Mouse (Mus musculus) intestine, embryonic 14.5 days (tissue): ENCODE data around the gene Tbc1d13. TPM values are rescaled to one million over a fixed set of nuclear protein-coding genes. Genes with fewer than 3 reads are reported as not detected.
"Not testable (repeated sequence)": the region's sequence is repeated elsewhere in the genome, so short reads cannot be mapped to it uniquely, and the experiment has no call there.

Experiments used
- ATAC-seq: fragments of 200-750 bp; cut with Nextera tagmentation; replicated peaks from 2 replicates; pipeline ENCODE4 v1.8.0; 2017; ENCODE audit warnings: low read depth, moderate number of reproducible peaks, moderate TSS enrichment, moderate library complexity; ENCODE audit not compliant: low FRiP score, low TSS enrichment
- DNase-seq: peaks from one replicate; pipeline ENCODE4 v3.0.0-alpha.2; 2018; ENCODE audit warnings: low spot score
- H3K27ac ChIP-seq: fragments of 300-500 bp; sonication (generic); 2 replicates; pipeline ENCODE4 v1.5.1; 2014; ENCODE audit warnings: low read depth, mild to moderate bottlenecking, control low read depth
- H3K27me3 ChIP-seq: fragments of 300-500 bp; sonication (generic); replicated peaks from 2 replicates; pipeline ENCODE4 v1.6.1; 2014; ENCODE audit warnings: low read length, control low read depth; ENCODE audit not compliant: control insufficient read depth, insufficient read depth
- H3K36me3 ChIP-seq: fragments of 300-500 bp; sonication (generic); 2 replicates; pipeline ENCODE4 v1.6.1; 2014; ENCODE audit warnings: low read length, control low read depth; ENCODE audit not compliant: control insufficient read depth, insufficient read depth
- H3K4me1 ChIP-seq: fragments of 300-500 bp; sonication (generic); replicated peaks from 2 replicates; pipeline ENCODE4 v1.6.1; 2014; ENCODE audit warnings: low read length, control low read depth, mixed read lengths; ENCODE audit not compliant: control insufficient read depth, insufficient read depth
- H3K4me2 ChIP-seq: fragments of 300-500 bp; sonication (generic); 2 replicates; pipeline ENCODE4 v1.6.1; 2014; ENCODE audit warnings: low read length
- H3K4me3 ChIP-seq: fragments of 300-500 bp; sonication (generic); 2 replicates; pipeline ENCODE4 v1.5.1; 2014; ENCODE audit warnings: low read depth, low read length, control low read depth, mixed read lengths
- H3K9ac ChIP-seq: fragments of 300-500 bp; sonication (generic); 2 replicates; pipeline ENCODE4 v1.6.1; 2014; ENCODE audit warnings: mild to moderate bottlenecking, low read length
- H3K9me3 ChIP-seq: fragments of 300-500 bp; sonication (generic); 2 replicates; pipeline ENCODE4 v1.6.1; 2016; ENCODE audit warnings: low read length, control low read depth; ENCODE audit not compliant: control insufficient read depth
- WGBS: fragments of 180-500 bp; shearing (Covaris S2); extraction: QIAGEN DNeasy Blood & Tissue Kit; methylation state at CpG from one replicate; pipeline ENCODE4 v1.1.7; 2014; 5-methylcytosine and 5-hydroxymethylcytosine counted together
- polyA plus RNA-seq: library from polyadenylated mRNA; unstranded; fragments of >200 nt; fragmentation: Nextera tagmentation; extraction: Ambion mirVana; gene quantifications from 2 replicates; pipeline ENCODE4 v1.2.1, GENCODE M21; 2014

The Tbc1d13 gene
- polyA plus RNA-seq, 1 experiment from 2014 or later = 8.9 TPM

GRCm38 (mm10) chr2:30177700-30178675, 44.4 kb downstream of the Tbc1d13 start, which contains the start of gene Spout1:
Gene Spout1 (minus strand): TSS chr2:30178459.
- Histone ChIP-seq H3K4me3 (peak within 1 kb of the TSS; percentile 84), H3K4me2 (peak within 1 kb of the TSS; percentile 89), H3K9me3 (0 out of 2 replicates have a peak, but pooled peaks cover 3% of the 10 kb centered on the region), H3K27me3 (no peaks in the 10 kb centered on the region), H3K36me3 (peaks cover 36% of the 10 kb centered on the region), H3K4me1 (peaks cover 8% of the 10 kb centered on the region), H3K9ac (peak within 1 kb of the TSS; percentile 78), H3K27ac (0 out of 2 replicates have a peak within 1 kb of the TSS, but pooled peaks have one; percentile 22)
- ATAC-seq (peak; percentile 98), DNase-seq (peak; percentile 94)
- WGBS = 3% methylated on average over 53 of the region's 54 CpGs

DNA sequence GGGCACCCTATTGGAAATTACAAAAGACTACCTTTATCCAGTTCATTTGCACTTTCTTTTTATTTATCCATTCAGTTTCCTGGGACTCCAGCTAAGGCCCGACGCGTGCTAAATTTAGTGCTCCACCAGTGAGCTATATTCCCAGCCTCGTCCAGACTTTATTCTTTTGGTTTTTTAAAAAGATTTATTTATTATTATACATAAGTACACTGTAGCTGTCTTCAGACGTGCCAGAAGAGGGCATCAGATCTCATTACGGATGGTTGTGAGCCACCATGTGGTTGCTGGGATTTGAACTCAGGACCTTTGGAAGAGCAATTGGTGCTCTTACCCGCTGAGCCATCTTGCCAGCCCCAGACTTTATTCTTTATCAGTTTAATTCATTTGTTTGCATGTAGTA, 45.2 kb downstream of the Tbc1d13 start:
- not testable (repeated sequence) for H3K27me3 ChIP-seq, DNase-seq, H3K4me1 ChIP-seq, H3K9me3 ChIP-seq, ATAC-seq, H3K9ac ChIP-seq, H3K27ac ChIP-seq
- WGBS = 52% methylated on average over 7 of the region's 7 CpGs
- peak overlapping the region; percentile 84 for H3K4me3 ChIP-seq
- H3K4me2 ChIP-seq = peak overlapping the region; percentile 89
- peaks cover 29% of the 10 kb centered on the region for H3K36me3 ChIP-seq

DNA sequence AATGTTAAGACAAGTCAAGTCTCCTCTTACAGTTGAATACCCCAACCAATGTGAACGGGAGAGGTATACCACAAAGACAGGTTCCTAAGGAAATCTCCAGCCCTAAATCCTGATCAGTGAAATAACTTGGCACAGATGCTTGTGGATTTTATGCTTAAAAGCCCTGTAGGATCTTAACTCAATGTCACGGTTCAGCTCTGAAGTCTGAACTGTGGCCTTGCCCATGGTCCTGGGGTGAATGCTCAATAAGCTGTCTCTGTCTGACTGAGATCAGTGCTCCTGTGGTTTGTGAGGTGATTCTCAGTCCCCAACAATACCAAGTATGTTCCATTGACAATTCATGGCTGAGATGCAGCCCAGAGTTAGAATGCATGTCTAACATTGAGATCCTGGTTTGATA, 48.9 kb downstream of the Tbc1d13 start:
- no peaks in the 10 kb centered on the region for H3K36me3 ChIP-seq
- ATAC-seq (no peak), DNase-seq (no peak)
- no peaks in the 10 kb centered on the region for H3K27me3 ChIP-seq
- 0 out of 2 replicates have a peak, but pooled peaks cover 5% of the 10 kb centered on the region for H3K9me3 ChIP-seq
- no peak overlapping the region for H3K4me3 ChIP-seq
- no peak overlapping the region for H3K27ac ChIP-seq
- no peak overlapping the region for H3K9ac ChIP-seq
- H3K4me1 ChIP-seq = peaks cover 3% of the 10 kb centered on the region
- H3K4me2 ChIP-seq = no peak overlapping the region
- WGBS = 92% methylated on average over 2 of the region's 2 CpGs

DNA sequence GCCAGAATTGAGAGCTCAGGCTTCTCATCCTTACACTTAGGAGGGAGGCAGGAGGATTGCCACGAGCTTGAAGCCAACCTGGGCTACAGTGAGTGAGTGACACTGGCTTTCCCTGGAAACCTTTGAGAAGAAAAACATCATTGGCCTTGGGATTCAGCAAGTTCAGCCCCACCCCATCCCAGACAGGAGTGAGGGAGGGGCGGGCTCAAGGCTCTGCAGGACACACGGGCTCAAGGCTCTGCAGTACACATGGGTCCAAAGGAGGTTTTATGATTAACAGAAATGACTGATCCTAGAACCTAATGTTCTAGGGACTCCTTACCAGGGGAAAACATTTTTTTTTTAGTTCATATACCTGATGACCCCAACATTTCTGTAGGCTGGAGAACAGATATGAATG, 50.2 kb downstream of the Tbc1d13 start:
- H3K27ac ChIP-seq = no peak overlapping the region
- no peak for ATAC-seq
- no peak overlapping the region for H3K9ac ChIP-seq
- whole genome bisulfite sequencing = 66% methylated on average over 3 of the region's 3 CpGs
- no peak for DNase-seq
- H3K9me3 ChIP-seq = 0 out of 2 replicates have a peak, but pooled peaks cover 5% of the 10 kb centered on the region
- no peaks in the 10 kb centered on the region for H3K27me3 ChIP-seq
- H3K4me3 ChIP-seq = no peak overlapping the region
- H3K4me2 ChIP-seq = no peak overlapping the region
- no peaks in the 10 kb centered on the region for H3K36me3 ChIP-seq
- no peaks in the 10 kb centered on the region for H3K4me1 ChIP-seq

- H3K4me3 ChIP-seq = no peak overlapping the region
- H3K36me3 ChIP-seq = no peaks in the 10 kb centered on the region
- 84% methylated on average over 6 of the region's 6 CpGs for WGBS
- ATAC-seq (no peak), DNase-seq (no peak)
- H3K9me3 ChIP-seq = 0 out of 2 replicates have a peak, but pooled peaks cover 5% of the 10 kb centered on the region
- H3K4me2 ChIP-seq = no peak overlapping the region
- H3K9ac ChIP-seq = no peak overlapping the region
- H3K27ac ChIP-seq = no peak overlapping the region
- no peaks in the 10 kb centered on the region for H3K4me1 ChIP-seq
- H3K27me3 ChIP-seq = no peaks in the 10 kb centered on the region
Measured at GRCm38 (mm10) chr2:30185276-30185675, 51.7 kb downstream of the Tbc1d13 start.

DNA sequence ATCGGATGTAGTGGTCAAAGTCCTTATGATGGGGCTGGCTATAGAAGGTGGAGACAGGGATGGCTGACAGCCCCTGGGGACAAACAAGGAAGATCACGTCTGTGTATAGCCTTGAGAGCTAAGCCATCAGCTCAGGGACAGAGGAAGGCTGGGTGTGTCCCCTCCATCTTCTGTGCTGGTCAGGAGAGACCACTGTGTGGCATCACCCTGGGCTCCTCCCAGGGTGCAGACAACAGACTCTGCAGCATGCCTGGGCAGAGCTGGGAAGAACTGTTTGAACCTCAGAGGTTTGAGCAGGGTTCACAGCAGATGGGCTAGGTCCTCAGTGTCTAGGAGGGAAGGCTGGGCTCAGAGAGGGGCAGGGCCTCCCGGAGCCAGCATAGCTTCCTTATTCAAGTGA, 52.1 kb downstream of the Tbc1d13 start:
- ATAC-seq = no peak
- DNase-seq = no peak
- Histone ChIP-seq H3K4me2 (no peak overlapping the region), H3K4me1 (no peaks in the 10 kb centered on the region), H3K4me3 (no peak overlapping the region), H3K9ac (no peak overlapping the region), H3K27ac (no peak overlapping the region), H3K27me3 (no peaks in the 10 kb centered on the region), H3K9me3 (0 out of 2 replicates have a peak, but pooled peaks cover 5% of the 10 kb centered on the region), H3K36me3 (no peaks in the 10 kb centered on the region)
- WGBS = 77% methylated on average over 3 of the region's 3 CpGs

DNA sequence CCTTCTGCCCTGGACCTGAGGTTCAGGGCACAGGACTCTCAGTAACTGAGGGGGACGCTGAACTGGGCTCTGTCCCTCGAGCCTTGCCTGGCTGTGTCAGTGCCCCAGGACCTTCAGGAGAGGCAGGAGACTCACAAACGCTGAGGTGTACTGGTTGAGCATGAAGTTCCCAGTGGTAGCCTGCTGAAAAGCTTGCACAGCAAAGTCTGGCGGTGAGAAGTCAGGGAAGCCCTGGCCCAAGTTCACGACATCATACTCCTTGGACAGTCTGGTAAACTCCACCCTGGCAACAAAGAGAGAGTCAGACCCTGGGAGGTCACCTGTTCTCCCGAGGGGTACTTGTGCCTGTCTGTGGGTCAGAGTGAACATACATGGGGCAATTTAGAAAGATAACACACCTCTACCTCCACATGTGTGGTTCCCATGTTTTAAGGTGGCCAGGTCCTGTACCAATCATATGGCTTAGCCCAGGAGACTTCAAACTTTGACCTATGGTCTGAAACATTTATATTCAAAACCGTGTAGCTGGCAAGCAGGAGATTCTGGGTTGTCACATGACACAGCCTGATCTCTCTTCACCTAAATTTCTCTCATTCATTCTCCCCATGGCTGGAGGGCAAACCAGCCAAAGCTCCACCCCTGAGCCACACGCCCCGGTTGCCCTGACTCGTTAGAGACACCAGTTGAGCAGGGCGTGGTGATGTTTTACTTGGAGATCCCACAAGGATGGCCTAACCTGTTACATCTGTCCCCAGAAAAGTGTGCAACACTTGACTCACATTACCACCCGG, 58.4 kb downstream of the Tbc1d13 start:
- Histone ChIP-seq H3K9me3 (no peaks in the 10 kb centered on the region), H3K27ac (no peak overlapping the region), H3K4me3 (no peak overlapping the region), H3K9ac (no peak overlapping the region), H3K4me1 (no peaks in the 10 kb centered on the region), H3K36me3 (no peaks in the 10 kb centered on the region), H3K27me3 (no peaks in the 10 kb centered on the region), H3K4me2 (no peak overlapping the region)
- ATAC-seq = no peak
- WGBS = 88% methylated on average over 12 of the region's 12 CpGs
- no peak for DNase-seq

DNA sequence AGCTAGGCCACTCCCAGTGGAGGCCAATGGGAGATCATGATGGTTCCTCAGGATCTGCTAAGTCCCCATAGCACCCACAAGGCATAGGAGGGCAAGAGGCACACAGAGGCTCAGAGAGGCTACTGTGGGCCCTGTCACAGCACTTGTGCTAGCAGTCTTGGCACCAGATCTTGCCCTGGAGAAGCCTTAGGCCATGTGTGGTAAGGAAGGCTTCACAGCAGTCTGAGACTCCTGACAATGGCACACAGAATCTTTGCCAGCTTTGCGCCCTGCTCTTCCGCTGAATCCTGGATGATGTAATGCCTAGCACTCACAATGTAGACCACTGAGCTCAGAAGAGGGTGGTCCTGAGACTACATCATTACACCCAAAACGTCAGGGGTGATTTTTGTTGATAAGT, 61.1 kb downstream of the Tbc1d13 start:
- Histone ChIP-seq H3K9ac (no peak overlapping the region), H3K36me3 (no peaks in the 10 kb centered on the region), H3K9me3 (no peaks in the 10 kb centered on the region), H3K4me1 (no peaks in the 10 kb centered on the region), H3K27ac (no peak overlapping the region), H3K4me2 (no peak overlapping the region), H3K4me3 (no peak overlapping the region), H3K27me3 (no peaks in the 10 kb centered on the region)
- DNase-seq (no peak), ATAC-seq (no peak)
- 84% methylated on average over 3 of the region's 3 CpGs for WGBS
